Mouse (Mus musculus) ES-E14 (cell line): ENCODE measurements around the gene Kdm4b. TPM values are rescaled to one million over a fixed set of nuclear protein-coding genes. Genes with fewer than 3 reads are reported as not detected.

Experiments
- DNase-seq: peaks from one replicate; pipeline ENCODE4 v3.0.0-alpha.2; 2013; ENCODE audit warnings: low read depth, low spot score
- H3K27ac ChIP-seq: 2 replicates; pipeline ENCODE4 v1.5.1; 2012; ENCODE audit warnings: low read depth, mild to moderate bottlenecking, low read length, moderate library complexity, mixed read lengths; ENCODE audit not compliant: poor library complexity, insufficient read depth, severe bottlenecking
- H3K36me3 ChIP-seq: 2 replicates; pipeline ENCODE4 v1.6.1; 2012; ENCODE audit warnings: mild to moderate bottlenecking, low read length, moderate library complexity, mixed read lengths; ENCODE audit not compliant: control insufficient read depth, poor library complexity, insufficient read depth, severe bottlenecking
- H3K4me1 ChIP-seq, 2 experiments: fragments of 150-350 bp in 1 of 2; sonication (generic) in 1 of 2; 2 replicates each; pipeline ENCODE4 v1.6.1; 2012; ENCODE audit warnings: low read length in 2 of 2, mild to moderate bottlenecking in 1 of 2, mixed read lengths in 1 of 2; ENCODE audit not compliant: control insufficient read depth in 2 of 2, insufficient read depth in 2 of 2, poor library complexity in 1 of 2
- H3K4me3 ChIP-seq, 2 experiments: fragments of 150-350 bp in 1 of 2; sonication (generic) in 1 of 2; 2 replicates each; pipeline ENCODE4 v1.5.1; 2012; ENCODE audit warnings: low read length in 2 of 2, low read depth in 1 of 2, mild to moderate bottlenecking in 1 of 2, mixed read lengths in 1 of 2; ENCODE audit not compliant: insufficient read depth in 1 of 2, poor library complexity in 1 of 2, severe bottlenecking in 1 of 2
- H3K9ac ChIP-seq: 2 replicates; pipeline ENCODE4 v1.6.1; 2012; ENCODE audit warnings: low read depth, mild to moderate bottlenecking, low read length, mixed read lengths; ENCODE audit not compliant: poor library complexity, insufficient read depth, severe bottlenecking
- H3K9me3 ChIP-seq: fragments of 150-350 bp; sonication (generic); 2 replicates; pipeline ENCODE4 v1.6.1; 2012; ENCODE audit warnings: low read depth, mild to moderate bottlenecking, low read length; ENCODE audit not compliant: control insufficient read depth, insufficient read depth
- CHD2 ChIP-seq: IDR thresholded peaks from 2 replicates; pipeline ENCODE4 v1.6.1; 2014; ENCODE audit warnings: mild to moderate bottlenecking, low read depth, low read length, inconsistent platforms
- HCFC1 ChIP-seq: IDR thresholded peaks from 2 replicates; pipeline ENCODE4 v1.6.1; 2012; ENCODE audit warnings: low read length, inconsistent platforms, borderline replicate concordance; ENCODE audit not compliant: insufficient read depth
- MAFK ChIP-seq: IDR thresholded peaks from 2 replicates; pipeline ENCODE4 v1.6.1; 2014; ENCODE audit warnings: mild to moderate bottlenecking, low read depth, low read length, inconsistent platforms; ENCODE audit not compliant: insufficient read depth
- ZC3H11A ChIP-seq: IDR thresholded peaks from 2 replicates; pipeline ENCODE4 v1.6.1; 2012; ENCODE audit warnings: low read depth, mild to moderate bottlenecking, inconsistent platforms, low read length, borderline replicate concordance
- ZNF384 ChIP-seq: IDR thresholded peaks from 2 replicates; pipeline ENCODE4 v1.6.1; 2012; ENCODE audit warnings: low read depth, low read length, inconsistent platforms
- in situ Hi-C, 2 experiments: fragments of 600-800 bp; cut with MboI; formaldehyde crosslinking; loops; one replicate each; pipeline ENCODE4 v1.15.1; 2025; ENCODE audit warnings: low sequenced_read_pairs in 2 of 2, inconsistent platforms in 1 of 2; ENCODE audit not compliant: unreplicated experiment in 2 of 2
- total RNA-seq: library from RNA; depleted of rRNA; stranded (reverse); fragments of 300-350 nt; gene quantifications from 2 replicates; pipeline ENCODE4 v1.2.3, GENCODE M21; 2012

Kdm4b gene
- total RNA-seq, 1 experiment = 21.1 TPM

GRCm38 (mm10) chr17:56302363-56302996, 23.4 kb upstream of the Kdm4b start:
- DNase-seq = no peak

GRCm38 (mm10) chr17:56303160-56303846, 22.6 kb upstream of the Kdm4b start, which contains the start of gene Uhrf1:
Uhrf1 (plus strand) TSS chr17:56303321.
- Histone ChIP-seq H3K36me3 (peaks cover 36% of the 10 kb centered on the region), H3K9me3 (no peaks in the 10 kb centered on the region), H3K9ac (peak within 1 kb of the TSS; percentile 97), H3K27ac (peak within 1 kb of the TSS; percentile 95), H3K4me1 (peaks cover 4 to 32% of the 10 kb centered on the region in 2 experiments; a peak in 3 of 4 replicates), H3K4me3 (peak within 1 kb of the TSS; percentile 77 to 94)
- in situ Hi-C loops = no loop called here
- DNase-seq = peak; percentile 90
- TF ChIP-seq ZNF384 = no peak
- TF ChIP-seq MAFK = peak; percentile 30; the same call in 1 of the 2 replicates
- TF ChIP-seq ZC3H11A = no peak
- TF ChIP-seq CHD2 = no peak
- TF ChIP-seq HCFC1 = no peak

More at GRCm38 (mm10) chr17:56302363-56302996, 23.4 kb upstream of the Kdm4b start:
- in situ Hi-C loops = no loop called here
- Histone ChIP-seq H3K36me3 (peaks cover 28% of the 10 kb centered on the region), H3K9ac (peak overlapping the region; percentile 15; the same call in 1 of the 2 replicates), H3K9me3 (no peaks in the 10 kb centered on the region), H3K27ac (peak overlapping the region; percentile 61), H3K4me3 (peak overlapping the region; percentile 77 to 94; a peak in 3 of 4 replicates), H3K4me1 (peaks cover 4 to 35% of the 10 kb centered on the region in 2 experiments; a peak in 3 of 4 replicates)
- TF ChIP-seq MAFK (no peak), HCFC1 (no peak), ZNF384 (no peak), CHD2 (no peak), ZC3H11A (no peak)

GRCm38 (mm10) chr17:56303847-56304586, 21.8 kb upstream of the Kdm4b start:
- H3K9me3 ChIP-seq = no peaks in the 10 kb centered on the region
- H3K4me3 ChIP-seq = peak overlapping the region; percentile 77 to 94
- H3K4me1 ChIP-seq = peaks cover 4 to 34% of the 10 kb centered on the region in 2 experiments; a peak in 3 of 4 replicates

GRCm38 (mm10) chr17:56304718-56305117, 21.1 kb upstream of the Kdm4b start:
- in situ Hi-C loops = no loop called here
- no peaks in the 10 kb centered on the region for H3K9me3 ChIP-seq
- no peak overlapping the region for H3K27ac ChIP-seq
- TF ChIP-seq ZC3H11A (no peak), MAFK (no peak), HCFC1 (no peak), ZNF384 (no peak), CHD2 (no peak)
- H3K36me3 ChIP-seq = peaks cover 49% of the 10 kb centered on the region
- no peak for DNase-seq
- H3K4me3 ChIP-seq = peak overlapping the region; percentile 77 to 91
- H3K9ac ChIP-seq = peak overlapping the region; percentile 91
- peaks cover 4 to 34% of the 10 kb centered on the region in 2 experiments; a peak in 3 of 4 replicates for H3K4me1 ChIP-seq

More at GRCm38 (mm10) chr17:56303847-56304586, 21.8 kb upstream of the Kdm4b start:
- H3K9ac ChIP-seq = peak overlapping the region; percentile 97
- H3K36me3 ChIP-seq = peaks cover 42% of the 10 kb centered on the region
- TF ChIP-seq ZC3H11A (no peak), CHD2 (no peak), MAFK (no peak), ZNF384 (no peak), HCFC1 (0 out of 2 replicates have a peak, but pooled peaks have one; percentile 46)
- peak overlapping the region; percentile 95 for H3K27ac ChIP-seq
- DNase-seq = peak; percentile 98
- in situ Hi-C loops = no loop called here
